Mouse (Mus musculus) limb, embryonic 10.5 days (tissue): ENCODE data around the gene Bcr. TPM values are rescaled to one million over a fixed set of nuclear protein-coding genes. Genes with fewer than 3 reads are reported as not detected.

ENCODE experiments used
- DNase-seq: peaks from one replicate; pipeline ENCODE4 v3.0.0-alpha.2; 2017; ENCODE audit warnings: low spot score
- H3K27ac ChIP-seq: fragments of 300-500 bp; sonication (generic); 2 replicates; pipeline ENCODE4 v1.5.1; 2016; ENCODE audit warnings: mild to moderate bottlenecking
- H3K27me3 ChIP-seq: fragments of 300-500 bp; sonication (generic); 2 replicates; pipeline ENCODE4 v1.6.1; 2016; ENCODE audit warnings: low read depth, mild to moderate bottlenecking; ENCODE audit not compliant: poor library complexity, severe bottlenecking
- H3K36me3 ChIP-seq: fragments of 300-500 bp; sonication (generic); 2 replicates; pipeline ENCODE4 v1.6.1; 2016; ENCODE audit warnings: mild to moderate bottlenecking, moderate library complexity
- H3K4me1 ChIP-seq: fragments of 300-500 bp; sonication (generic); 2 replicates; pipeline ENCODE4 v1.6.1; 2016
- H3K4me3 ChIP-seq: fragments of 300-500 bp; sonication (generic); 2 replicates; pipeline ENCODE4 v1.5.1; 2016; ENCODE audit warnings: mild to moderate bottlenecking, moderate library complexity
- H3K9me3 ChIP-seq: fragments of 300-500 bp; sonication (generic); replicated peaks from 2 replicates; pipeline ENCODE4 v1.6.1; 2016; ENCODE audit warnings: mild to moderate bottlenecking
- WGBS: fragments of 180-500 bp; shearing (Covaris S2); methylation state at CpG from one replicate; pipeline ENCODE4 v1.1.7; 2016; 5-methylcytosine and 5-hydroxymethylcytosine counted together
- polyA plus RNA-seq: library from polyadenylated mRNA; unstranded; fragments of >200 nt; fragmentation: Nextera tagmentation; extraction: Ambion mirVana; gene quantifications from 2 replicates; pipeline ENCODE4 v1.2.1, GENCODE M21; 2016

The Bcr gene
- polyA plus RNA-seq, 1 experiment from 2014 or later, result 7.0 TPM

DNA sequence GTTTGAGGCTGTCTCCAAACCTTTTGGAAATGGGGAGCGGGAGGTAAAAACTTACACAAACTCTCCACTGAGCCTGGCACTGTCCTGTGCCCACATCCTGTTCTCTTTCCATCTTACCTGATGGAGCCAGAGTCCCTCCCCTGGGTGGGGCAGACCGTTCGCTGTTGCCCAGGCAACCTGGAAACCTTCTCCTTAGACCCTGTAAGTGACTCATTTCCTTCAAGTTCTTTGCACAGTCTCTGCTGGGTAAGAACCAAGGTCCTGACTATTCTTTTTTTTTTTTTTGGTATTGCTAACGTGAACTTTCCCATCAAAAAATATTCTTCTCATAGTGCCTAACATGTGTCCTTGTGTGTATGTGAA, 44.7 kb downstream of the Bcr start:
- Histone ChIP-seq H3K36me3 (no peaks in the 10 kb centered on the region), H3K27ac (no peak overlapping the region), H3K9me3 (no peaks in the 10 kb centered on the region), H3K4me3 (no peak overlapping the region), H3K4me1 (peaks cover 54% of the 10 kb centered on the region), H3K27me3 (no peaks in the 10 kb centered on the region)
- no peak for DNase-seq
- WGBS, result 89% methylated on average over 4 of the region's 4 CpGs

DNA sequence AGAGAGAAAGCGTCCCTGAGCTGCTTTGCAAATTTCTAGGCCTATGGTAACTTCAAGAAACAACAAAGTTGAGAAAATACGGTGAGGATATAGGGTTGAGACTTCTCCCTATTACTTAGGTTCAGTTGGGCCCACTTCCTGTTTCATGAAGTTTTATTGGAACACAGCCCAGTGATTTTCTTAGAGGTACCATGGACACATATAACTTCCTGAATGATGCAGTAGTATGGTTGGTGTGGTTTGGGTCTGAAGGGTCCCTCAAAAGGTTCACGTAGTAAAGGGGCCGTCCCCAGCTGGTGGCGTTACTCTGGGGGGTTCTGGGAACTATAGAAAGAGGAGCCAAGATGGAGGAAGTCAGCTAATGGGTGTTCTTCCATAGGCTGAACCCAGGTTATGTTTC, 45.3 kb downstream of the Bcr start:
- DNase-seq, result no peak
- no peaks in the 10 kb centered on the region for H3K9me3 ChIP-seq
- H3K4me1 ChIP-seq, result peaks cover 48% of the 10 kb centered on the region
- no peak overlapping the region for H3K27ac ChIP-seq
- no peak overlapping the region for H3K4me3 ChIP-seq
- H3K27me3 ChIP-seq, result no peaks in the 10 kb centered on the region
- H3K36me3 ChIP-seq, result no peaks in the 10 kb centered on the region
- WGBS, result 91% methylated on average over 5 of the region's 5 CpGs

DNA sequence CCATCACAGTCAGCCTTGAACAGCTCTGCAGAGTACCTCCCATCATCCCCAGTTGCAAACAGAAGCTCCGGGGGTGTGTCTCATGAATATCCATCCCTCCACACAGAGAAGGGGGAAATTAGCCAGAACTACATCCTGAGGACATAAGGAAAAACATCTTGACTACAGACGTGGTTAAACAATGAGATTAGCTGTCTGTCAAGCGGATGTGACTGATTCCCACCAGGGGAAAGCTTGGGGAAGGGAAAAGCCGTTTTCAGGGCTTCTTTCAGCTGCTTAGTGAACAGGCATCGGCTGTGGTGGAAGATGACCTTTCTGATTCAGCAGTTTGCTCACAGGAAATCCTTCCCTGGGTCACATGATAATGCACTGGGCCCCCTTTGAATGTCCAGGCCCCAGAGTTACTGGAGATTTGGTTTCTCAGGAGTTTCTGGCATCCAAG, 46.6 kb downstream of the Bcr start:
- Histone ChIP-seq H3K9me3 (no peaks in the 10 kb centered on the region), H3K27ac (peak overlapping the region; percentile 28; the same call in 1 of the 2 replicates), H3K27me3 (no peaks in the 10 kb centered on the region), H3K4me1 (peaks cover 51% of the 10 kb centered on the region), H3K4me3 (no peak overlapping the region), H3K36me3 (no peaks in the 10 kb centered on the region)
- no peak for DNase-seq
- 39% methylated on average over 5 of the region's 5 CpGs for WGBS

DNA sequence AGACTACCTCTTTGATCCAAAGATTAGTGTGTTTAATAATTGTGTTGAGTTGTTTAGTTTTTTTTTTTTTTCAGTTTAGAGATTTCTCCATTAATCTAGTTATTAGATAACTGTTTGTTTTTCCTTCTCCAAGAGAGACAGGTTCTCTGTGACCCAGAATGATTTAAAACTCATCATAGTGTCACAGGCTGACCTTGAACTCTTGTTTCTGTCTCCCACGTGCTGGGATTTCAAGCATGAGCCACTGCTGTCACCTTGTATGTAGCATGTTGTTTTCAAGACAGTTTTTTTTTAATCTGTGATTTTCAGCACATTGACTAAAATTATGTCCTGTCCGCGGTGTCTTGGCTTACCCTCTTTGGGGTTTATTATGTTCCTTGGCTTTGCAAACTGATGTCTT, 47.7 kb downstream of the Bcr start:
- Histone ChIP-seq H3K4me3 (no peak overlapping the region), H3K36me3 (no peaks in the 10 kb centered on the region), H3K9me3 (no peaks in the 10 kb centered on the region), H3K27me3 (no peaks in the 10 kb centered on the region), H3K27ac (no peak overlapping the region), H3K4me1 (peaks cover 45% of the 10 kb centered on the region)
- 81% methylated on average over 3 of the region's 3 CpGs for WGBS
- no peak for DNase-seq

DNA sequence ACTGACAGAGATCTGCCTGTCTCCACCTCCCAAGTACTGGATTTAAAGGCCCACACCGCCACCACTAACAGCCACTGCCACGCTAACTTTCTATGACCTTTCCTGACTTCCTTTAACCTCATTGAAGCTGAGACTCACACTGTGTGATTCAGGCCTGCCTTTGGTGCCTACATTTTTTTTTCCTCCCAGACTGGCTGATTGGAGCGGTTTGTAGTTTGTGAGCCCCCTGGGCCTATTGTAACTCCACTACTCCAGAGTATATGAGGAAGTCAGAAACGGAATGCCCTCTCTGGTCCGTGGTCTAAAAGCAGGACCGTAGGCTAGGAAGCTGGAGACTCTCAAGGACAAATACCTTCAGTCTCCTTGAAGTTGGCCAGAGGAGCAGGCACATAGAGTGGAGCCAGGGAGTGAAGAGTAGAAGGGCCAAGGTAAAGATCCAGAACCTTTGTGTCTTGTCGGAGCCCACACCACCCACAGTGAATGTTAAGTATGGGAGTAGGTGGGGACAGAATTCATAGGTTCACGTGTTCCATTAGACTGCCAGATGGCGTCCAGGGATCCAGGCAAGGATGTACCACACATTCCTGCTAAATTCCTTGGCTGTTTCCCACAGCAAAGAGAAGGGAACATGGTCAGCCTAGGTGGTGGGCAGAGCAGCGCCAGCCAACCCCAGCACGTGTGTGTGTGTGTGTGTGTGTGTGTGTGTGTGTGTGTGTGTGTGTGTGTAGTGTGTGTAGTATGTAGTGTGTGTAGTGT, 51.2 kb downstream of the Bcr start:
- H3K27ac ChIP-seq, result no peak overlapping the region

DNA sequence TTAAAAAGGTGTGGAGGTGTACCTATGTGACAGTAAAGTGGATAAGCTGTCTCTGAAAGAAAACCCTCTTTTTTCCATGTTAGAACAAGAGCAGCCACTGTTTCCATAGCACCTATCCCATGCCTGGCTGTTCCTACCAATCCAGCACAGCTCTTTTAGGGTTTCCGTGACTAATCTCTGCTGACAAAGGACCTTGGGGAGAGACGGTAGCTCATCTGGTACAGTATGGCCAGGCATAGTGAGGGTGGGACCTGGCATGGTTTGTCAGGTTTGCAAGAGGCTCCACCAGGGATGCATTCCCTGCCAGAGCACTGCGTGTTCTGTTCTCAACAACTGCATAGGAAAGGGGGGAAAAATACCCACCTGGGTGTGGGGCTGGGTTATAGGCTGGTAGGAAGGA, 52.0 kb downstream of the Bcr start:
- WGBS, result 89% methylated on average over 3 of the region's 3 CpGs

More for the DNA sequence above, 51.2 kb downstream of the Bcr start:
- no peak for DNase-seq
- Histone ChIP-seq H3K36me3 (no peaks in the 10 kb centered on the region), H3K4me1 (peaks cover 23% of the 10 kb centered on the region), H3K9me3 (no peaks in the 10 kb centered on the region), H3K4me3 (no peak overlapping the region), H3K27me3 (no peaks in the 10 kb centered on the region)
- WGBS, result 86% methylated on average over 11 of the region's 11 CpGs

DNA sequence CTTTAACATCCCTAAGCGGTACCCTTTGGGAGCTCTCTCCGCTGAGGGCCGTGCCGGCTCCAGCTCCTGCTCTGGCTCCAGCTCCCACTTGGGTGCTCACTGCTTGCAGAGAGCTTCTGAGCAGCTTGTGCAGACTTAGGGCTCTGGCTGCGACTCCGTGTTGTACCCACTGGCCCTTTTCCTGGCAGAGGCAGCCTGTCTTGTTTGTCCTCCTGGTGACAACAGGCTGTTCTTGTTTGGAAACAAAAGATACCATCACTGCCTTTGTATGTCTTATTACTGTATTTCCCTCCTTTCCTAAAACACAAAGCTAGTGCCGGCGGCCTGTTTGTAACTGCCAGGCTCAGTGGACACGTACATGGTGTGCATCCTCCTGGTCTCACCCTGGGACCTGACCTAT, 53.2 kb downstream of the Bcr start:
- no peak for DNase-seq
- Histone ChIP-seq H3K36me3 (no peaks in the 10 kb centered on the region), H3K4me1 (peaks cover 23% of the 10 kb centered on the region), H3K27me3 (no peaks in the 10 kb centered on the region), H3K27ac (no peak overlapping the region), H3K9me3 (no peaks in the 10 kb centered on the region), H3K4me3 (no peak overlapping the region)
- 91% methylated on average over 9 of the region's 9 CpGs for WGBS

More for the DNA sequence above, 52.0 kb downstream of the Bcr start:
- Histone ChIP-seq H3K36me3 (no peaks in the 10 kb centered on the region), H3K27me3 (no peaks in the 10 kb centered on the region), H3K4me3 (no peak overlapping the region), H3K4me1 (peaks cover 23% of the 10 kb centered on the region), H3K9me3 (no peaks in the 10 kb centered on the region), H3K27ac (no peak overlapping the region)
- DNase-seq, result no peak

DNA sequence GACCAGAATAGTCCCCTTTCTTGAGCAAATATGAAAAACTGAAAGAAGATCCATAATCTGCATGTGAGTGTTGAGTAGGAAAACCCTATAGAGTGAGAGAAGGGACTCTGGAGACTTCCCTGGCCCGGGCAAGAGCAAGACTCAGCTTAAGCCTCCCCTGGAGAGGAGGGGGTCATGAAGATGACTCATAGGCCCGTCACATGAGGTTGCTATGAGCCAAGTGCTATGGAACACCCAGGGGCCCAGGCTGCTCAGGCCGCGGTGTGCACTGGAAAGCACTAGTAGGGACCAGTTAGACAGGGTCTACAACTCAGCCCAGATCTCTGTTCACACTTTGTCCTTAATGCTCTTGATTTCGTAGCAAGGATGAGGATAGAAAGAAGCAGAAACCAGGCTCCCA, 54.8 kb downstream of the Bcr start:
- no peaks in the 10 kb centered on the region for H3K9me3 ChIP-seq
- H3K27me3 ChIP-seq, result no peaks in the 10 kb centered on the region
- DNase-seq, result no peak
- H3K27ac ChIP-seq, result no peak overlapping the region
- H3K4me3 ChIP-seq, result no peak overlapping the region
- no peaks in the 10 kb centered on the region for H3K36me3 ChIP-seq
- peaks cover 23% of the 10 kb centered on the region for H3K4me1 ChIP-seq
- WGBS, result 93% methylated on average over 5 of the region's 5 CpGs

DNA sequence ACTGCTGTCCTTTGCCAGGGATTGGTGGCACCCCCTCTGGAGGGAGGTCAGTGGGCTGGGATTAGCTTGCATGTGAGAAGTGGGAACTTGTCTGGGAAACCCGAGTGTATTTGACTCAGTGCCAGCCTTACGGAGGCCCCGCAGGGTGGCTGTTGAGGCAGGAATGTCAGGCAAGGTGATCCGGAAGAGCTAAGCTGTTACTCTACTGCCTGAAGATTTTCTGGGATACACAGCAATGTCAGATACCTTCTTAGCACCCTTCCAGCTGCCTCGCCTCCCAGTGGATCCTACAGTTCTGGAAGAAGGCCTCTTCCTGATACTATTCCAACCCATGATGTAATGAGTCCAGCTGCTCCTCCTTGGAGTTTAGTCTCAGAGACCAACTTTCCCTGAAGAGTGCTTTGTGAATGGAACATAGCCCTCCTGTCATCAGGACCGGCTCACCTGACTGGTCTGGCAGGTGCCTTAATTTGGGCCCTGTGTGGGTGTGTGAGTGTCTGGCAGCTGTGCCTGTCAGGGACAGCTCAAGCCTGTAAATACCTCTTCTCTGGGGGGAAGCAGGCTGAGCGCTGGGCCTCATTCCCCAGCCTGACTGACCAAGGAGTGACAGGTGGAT, 56.6 kb downstream of the Bcr start:
- Histone ChIP-seq H3K27ac (no peak overlapping the region), H3K4me1 (peaks cover 21% of the 10 kb centered on the region), H3K27me3 (no peaks in the 10 kb centered on the region), H3K9me3 (no peaks in the 10 kb centered on the region), H3K4me3 (no peak overlapping the region), H3K36me3 (no peaks in the 10 kb centered on the region)
- no peak for DNase-seq
- 80% methylated on average over 7 of the region's 7 CpGs for WGBS

DNA sequence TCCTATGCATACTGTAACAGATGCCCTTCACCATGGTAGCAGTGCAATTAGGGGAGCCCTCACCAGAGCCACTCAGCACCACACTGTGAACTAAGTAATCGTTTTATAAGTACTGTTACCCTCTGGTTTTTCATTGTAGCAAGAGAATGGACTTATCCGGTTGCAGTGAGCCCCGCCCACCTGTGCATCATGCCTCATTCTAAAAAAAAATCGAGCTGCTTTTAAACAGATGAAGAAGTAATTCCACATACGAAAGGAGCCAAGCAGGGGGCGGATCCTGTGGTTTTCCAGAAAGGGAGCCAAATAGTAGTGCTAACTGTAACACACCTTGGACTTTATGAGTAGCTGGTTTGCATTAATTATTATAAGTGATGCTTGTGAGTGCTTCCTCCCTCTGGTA, 58.1 kb downstream of the Bcr start:
- WGBS, result 91% methylated on average over 6 of the region's 6 CpGs
- peaks cover 20% of the 10 kb centered on the region for H3K4me1 ChIP-seq
- no peaks in the 10 kb centered on the region for H3K9me3 ChIP-seq
- H3K4me3 ChIP-seq, result no peak overlapping the region
- no peaks in the 10 kb centered on the region for H3K36me3 ChIP-seq
- no peak overlapping the region for H3K27ac ChIP-seq
- no peaks in the 10 kb centered on the region for H3K27me3 ChIP-seq
- no peak for DNase-seq

DNA sequence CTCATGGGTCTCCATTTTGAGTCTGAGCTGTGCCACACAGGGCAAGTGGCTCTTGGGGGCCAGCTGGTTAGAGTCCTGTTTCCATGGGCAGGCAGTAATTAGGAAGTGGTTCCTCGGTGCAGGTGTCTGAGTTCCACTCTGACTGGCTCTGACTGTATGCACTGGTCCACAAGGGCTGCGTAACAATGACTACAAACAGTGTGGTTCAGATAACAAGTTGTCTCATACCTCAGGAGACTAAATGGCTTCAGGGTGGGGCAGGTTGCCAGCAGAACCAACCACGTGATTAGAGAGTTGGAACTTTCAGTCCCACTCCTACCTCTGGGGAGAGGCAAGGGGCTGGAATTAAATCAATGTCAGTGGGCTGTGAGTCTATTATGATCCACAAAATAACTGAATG, 59.0 kb downstream of the Bcr start:
- H3K4me3 ChIP-seq, result no peak overlapping the region

DNA sequence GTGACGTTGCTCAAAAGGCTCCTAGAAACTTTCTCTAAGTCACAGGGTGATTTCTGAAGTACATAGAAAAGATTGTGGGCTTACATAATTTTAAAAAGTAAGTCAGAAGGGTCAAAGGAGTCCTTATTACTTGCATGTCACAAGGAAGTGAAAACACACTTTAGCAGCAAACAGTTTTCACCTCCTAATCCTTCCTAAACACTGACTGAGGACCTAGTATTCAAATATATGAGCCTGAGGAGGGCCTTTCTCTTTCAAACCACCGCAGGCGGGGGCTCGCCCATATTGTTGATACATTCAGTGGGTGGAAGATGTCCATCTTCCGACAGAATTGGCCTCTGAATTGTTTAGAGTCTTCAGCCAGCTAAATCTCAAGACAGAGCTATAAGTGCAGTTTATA, 59.8 kb downstream of the Bcr start:
- Histone ChIP-seq H3K27me3 (no peaks in the 10 kb centered on the region), H3K9me3 (no peaks in the 10 kb centered on the region), H3K4me1 (peaks cover 17% of the 10 kb centered on the region), H3K36me3 (peaks cover 6% of the 10 kb centered on the region), H3K4me3 (no peak overlapping the region), H3K27ac (no peak overlapping the region)
- WGBS, result 90% methylated on average over 5 of the region's 5 CpGs
- DNase-seq, result no peak

More for the DNA sequence above, 59.0 kb downstream of the Bcr start:
- H3K27ac ChIP-seq, result no peak overlapping the region
- H3K9me3 ChIP-seq, result no peaks in the 10 kb centered on the region
- WGBS, result 88% methylated on average over 3 of the region's 3 CpGs
- H3K27me3 ChIP-seq, result no peaks in the 10 kb centered on the region
- no peaks in the 10 kb centered on the region for H3K36me3 ChIP-seq
- peaks cover 17% of the 10 kb centered on the region for H3K4me1 ChIP-seq
- DNase-seq, result no peak

DNA sequence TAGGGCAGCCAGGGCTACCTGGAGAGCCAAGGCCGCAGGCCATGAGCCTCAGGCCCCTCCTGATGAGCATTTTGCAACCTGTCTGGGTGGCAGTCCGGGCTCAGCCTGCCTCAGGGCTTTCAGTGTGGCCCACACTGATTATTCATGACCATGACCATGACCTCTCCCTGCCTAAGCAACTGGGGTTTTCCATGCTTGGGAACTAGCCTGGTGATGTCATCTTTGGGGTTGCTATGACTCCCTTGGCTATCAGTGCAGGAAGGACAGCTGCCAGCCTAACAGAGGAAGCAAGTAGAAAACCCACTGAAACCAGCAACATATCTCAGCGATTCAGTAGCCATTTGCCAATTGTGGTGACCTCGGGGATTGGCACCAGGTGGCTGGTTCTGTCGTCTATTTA, 60.6 kb downstream of the Bcr start:
- Histone ChIP-seq H3K27me3 (no peaks in the 10 kb centered on the region), H3K36me3 (peaks cover 15% of the 10 kb centered on the region), H3K4me3 (no peak overlapping the region), H3K4me1 (peaks cover 17% of the 10 kb centered on the region), H3K9me3 (no peaks in the 10 kb centered on the region), H3K27ac (no peak overlapping the region)
- WGBS, result 82% methylated on average over 5 of the region's 5 CpGs
- DNase-seq, result no peak
